Mouse (Mus musculus): ENCODE measurements around the gene Ctrb1.
"Not testable (repeated sequence)": the region's sequence is repeated elsewhere in the genome, so short reads cannot be mapped to it uniquely, and the experiment has no call there.

Gene Ctrb1

GRCm38 (mm10) chr8:111681153-111681552 lies 9.7 kb downstream of the Ctrb1 start:
- in situ Hi-C loops (cut with MboI, MseI), result loop anchor here (5.0 kb wide), 1 partner anchor 81 kb away; no protein-coding TSS in a partner anchor

- in situ Hi-C loops (cut with MboI, MseI), result loop anchor here (5.0 kb wide), 1 partner anchor 82 kb away; no protein-coding TSS in a partner anchor
Measured at GRCm38 (mm10) chr8:111680423-111681028, 10.3 kb downstream of the Ctrb1 start.

GRCm38 (mm10) chr8:111678848-111679247 lies 12.0 kb downstream of the Ctrb1 start:
- in situ Hi-C loops (cut with MboI, MseI), result loop anchor here (10.0 kb wide), 1 partner anchor 156 kb away; no protein-coding TSS in a partner anchor

GRCm38 (mm10) chr8:111678111-111678510 lies 12.7 kb downstream of the Ctrb1 start:
- in situ Hi-C loops (cut with MboI, MseI), result loop anchor here (10.0 kb wide), 1 partner anchor 157 kb away; no protein-coding TSS in a partner anchor

- in situ Hi-C loops (cut with MboI, MseI), result loop anchor here (10.0 kb wide), 1 partner anchor 159 kb away; no protein-coding TSS in a partner anchor
Measured at GRCm38 (mm10) chr8:111676237-111676636, 14.6 kb downstream of the Ctrb1 start.

GRCm38 (mm10) chr8:111666751-111667150 lies 24.1 kb downstream of the Ctrb1 start:
- in situ Hi-C loops (cut with MboI, MseI), result no loop called here

GRCm38 (mm10) chr8:111662473-111662872 lies 28.3 kb downstream of the Ctrb1 start:
- in situ Hi-C loops (cut with MboI, MseI), result no loop called here

GRCm38 (mm10) chr8:111658819-111659423 lies 31.9 kb downstream of the Ctrb1 start:
- in situ Hi-C loops (cut with MboI, MseI), result no loop called here

GRCm38 (mm10) chr8:111657312-111657854 lies 33.4 kb downstream of the Ctrb1 start:
- in situ Hi-C loops (cut with MboI, MseI), result no loop called here

DNA sequence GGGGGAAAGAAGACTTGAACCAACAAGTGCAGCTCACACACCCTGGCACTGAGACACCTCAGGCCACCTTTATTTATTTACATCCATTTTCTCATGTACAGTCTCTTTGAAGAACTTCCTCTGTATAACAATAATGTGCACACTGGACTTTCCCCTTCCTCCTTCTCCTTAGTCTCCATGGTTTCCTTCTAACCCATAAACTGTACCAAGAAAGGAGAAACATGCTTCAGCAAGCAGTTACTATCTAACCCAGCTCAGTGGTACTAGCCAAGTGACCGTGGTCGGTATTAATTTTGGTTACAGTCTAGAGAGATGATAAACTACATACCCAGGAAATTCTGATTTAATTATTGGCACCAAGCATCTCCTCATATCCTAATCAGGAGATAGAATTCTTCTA lies 37.3 kb downstream of the Ctrb1 start:
- in situ Hi-C loops (cut with MboI, MseI), result no loop called here

DNA sequence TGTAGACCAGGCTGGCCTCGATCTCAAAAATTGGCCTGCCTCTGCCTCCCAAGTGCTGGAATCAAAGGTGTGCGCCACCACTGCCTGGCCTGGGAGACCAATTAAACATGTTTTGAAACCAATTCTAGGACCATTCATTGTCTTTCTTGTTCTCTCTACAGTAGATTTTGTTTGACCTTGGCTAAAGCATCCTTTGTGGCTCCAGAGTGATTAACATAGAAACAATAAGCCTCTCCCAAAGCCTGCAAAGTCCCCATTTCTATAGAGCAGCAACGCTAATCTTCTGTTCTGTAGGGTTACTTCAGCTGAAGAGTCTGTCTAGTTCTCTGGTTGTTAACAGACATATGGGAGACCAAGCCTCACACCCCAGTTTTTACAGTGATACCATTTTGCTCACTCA lies 40.2 kb downstream of the Ctrb1 start:
- in situ Hi-C loops (cut with MboI, MseI), result no loop called here

DNA sequence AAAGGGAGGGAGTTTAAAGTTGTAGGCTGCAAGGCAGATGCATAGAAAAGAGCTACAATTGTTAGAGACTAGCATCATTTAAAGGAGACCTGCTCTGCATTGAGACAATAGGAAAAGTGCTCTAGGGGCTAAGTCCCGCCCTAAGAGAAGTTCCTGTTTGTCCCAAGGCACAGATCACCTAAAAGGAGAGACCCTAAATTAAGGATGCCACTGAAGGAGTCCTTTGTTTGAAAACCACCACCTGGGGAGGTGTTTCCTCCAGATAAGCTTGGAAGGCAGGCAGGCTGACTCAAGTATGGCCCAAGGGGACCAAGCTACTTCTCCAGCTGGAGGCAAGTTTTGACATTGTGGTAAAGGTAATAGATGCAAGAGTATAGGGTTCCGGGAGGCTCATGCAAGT lies 42.0 kb downstream of the Ctrb1 start:
- in situ Hi-C loops (cut with MboI, MseI), result no loop called here

- in situ Hi-C loops (cut with MboI, MseI), result no loop called here
Measured at GRCm38 (mm10) chr8:111645715-111646114, 45.1 kb downstream of the Ctrb1 start.

- in situ Hi-C loops (cut with MboI, MseI), result not testable (repeated sequence)
Measured at GRCm38 (mm10) chr8:111644286-111645051, 46.3 kb downstream of the Ctrb1 start.

- in situ Hi-C loops (cut with MboI, MseI), result no loop called here
Measured at GRCm38 (mm10) chr8:111643264-111644141, 47.3 kb downstream of the Ctrb1 start, which contains the start of gene Zfp1. TSS of gene Zfp1 (plus strand) at chr8:111643401.

DNA sequence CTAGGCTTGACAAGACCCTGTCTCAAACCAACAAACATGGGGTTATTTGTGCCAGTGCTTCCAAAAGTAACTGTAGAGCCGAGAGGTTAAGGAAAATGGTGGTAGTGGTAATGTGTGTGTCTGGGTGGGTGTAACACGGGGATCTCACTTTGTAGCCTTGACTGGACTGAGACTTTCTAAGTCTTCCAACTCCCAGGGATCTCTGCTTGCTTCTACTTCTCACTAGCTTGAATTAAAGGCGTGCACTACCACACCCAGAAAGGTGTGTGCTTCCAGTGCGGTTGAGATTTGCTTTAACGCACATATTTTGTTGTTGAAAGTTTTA lies 47.9 kb downstream of the Ctrb1 start:
- in situ Hi-C loops (cut with MboI, MseI), result no loop called here

DNA sequence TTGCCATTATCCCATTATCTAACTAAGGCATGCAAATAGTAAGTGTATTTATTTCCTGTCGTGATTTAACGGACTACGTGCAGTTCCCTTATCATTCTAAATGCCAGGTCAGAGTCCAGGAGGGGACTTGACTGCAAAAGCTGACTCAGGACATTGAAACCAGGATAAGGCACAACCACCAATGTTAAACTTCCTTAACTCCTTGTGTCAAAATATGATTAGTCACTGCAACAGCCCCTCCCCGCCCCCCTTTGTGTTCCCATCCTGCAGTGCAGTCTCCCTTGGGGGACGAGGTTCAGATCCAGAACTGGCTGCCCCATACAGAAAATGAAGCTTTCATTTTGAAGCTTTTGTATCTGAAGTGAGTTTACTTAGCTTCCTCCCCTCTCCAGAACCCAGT lies 48.3 kb downstream of the Ctrb1 start:
- in situ Hi-C loops (cut with MboI, MseI), result no loop called here

- in situ Hi-C loops (cut with MboI, MseI), result no loop called here
Measured at GRCm38 (mm10) chr8:111641064-111641463, 49.7 kb downstream of the Ctrb1 start.

DNA sequence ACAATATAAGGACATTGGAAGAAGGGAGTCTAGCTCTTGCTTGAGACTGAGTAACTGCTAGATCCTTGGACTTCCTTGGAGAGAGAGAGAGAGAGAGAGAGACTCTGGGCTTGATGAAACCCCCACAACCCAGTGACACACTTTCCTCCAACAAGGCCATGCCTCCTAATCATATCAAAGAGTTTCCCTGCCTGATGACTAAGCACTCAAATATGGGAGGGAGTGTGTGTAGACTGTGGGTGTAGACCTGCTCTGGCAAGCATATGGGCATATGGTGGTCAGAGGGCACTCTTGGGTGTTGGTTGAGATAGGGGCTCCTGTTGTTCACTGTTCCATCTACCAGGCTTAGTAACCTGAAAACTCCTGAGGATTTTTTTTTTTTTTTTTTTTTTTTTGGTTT lies 52.7 kb downstream of the Ctrb1 start:
- in situ Hi-C loops (cut with MboI, MseI), result loop anchor here (10.0 kb wide), 1 partner anchor 323 kb away; no protein-coding TSS in a partner anchor
